Mouse (Mus musculus): Measurements from ENCODE around the gene Hlf.

The Hlf gene

GRCm38 (mm10) chr11:90390817-90391173 is at the start of gene Hlf:
TSS of gene Hlf (minus strand) at chr11:90390895.
- no peaks in the 10 kb centered on the region for H3K9me3 ChIP-seq (ENCODE audit: low read length)
- peaks cover 78% of the 10 kb centered on the region for H3K27me3 ChIP-seq (ENCODE audit: insufficient read depth, low read length)
- peak within 1 kb of the TSS; percentile 76 for H3K4me3 ChIP-seq (replicated peaks; ENCODE audit: low read length)
- TF ChIP-seq POU5F1 (IDR thresholded peaks at IDR 0.05; ENCODE audit: borderline replicate concordance, low read length) (no peak), CTCF (conservative IDR thresholded peaks at IDR 0.05; ENCODE audit: low read length) (no peak), NANOG (IDR thresholded peaks at IDR 0.05; ENCODE audit: borderline replicate concordance, low read length) (no peak)
- H3K36me3 ChIP-seq (ENCODE audit: insufficient read depth, low read length), result no peaks in the 10 kb centered on the region
- H3K4me1 ChIP-seq (replicated peaks; ENCODE audit: low read depth, low read length), result peaks cover 37% of the 10 kb centered on the region

DNA sequence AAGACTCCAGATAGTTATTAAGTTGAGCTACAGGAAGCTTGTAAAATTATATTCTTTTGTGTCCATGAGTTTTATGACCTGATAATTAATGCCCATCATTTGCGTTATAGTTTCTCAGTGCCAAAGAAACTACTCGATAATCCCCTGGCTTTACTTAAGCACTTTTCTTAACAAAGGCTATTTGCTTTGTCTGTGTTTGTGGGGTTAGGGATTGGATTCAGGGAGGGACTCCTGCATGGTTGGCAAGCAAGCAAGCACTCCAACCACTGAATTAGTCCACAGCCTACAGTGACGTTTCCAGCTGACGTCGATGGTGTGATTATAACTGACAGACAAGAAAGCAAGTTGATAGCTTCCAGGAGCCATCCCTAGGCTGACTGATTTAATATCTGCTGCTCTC is 48.1 kb upstream of the Hlf start:
- peaks cover 11% of the 10 kb centered on the region for H3K9me3 ChIP-seq (ENCODE audit: low read length)
- H3K4me3 ChIP-seq (replicated peaks; ENCODE audit: low read length), result no peak overlapping the region
- no peaks in the 10 kb centered on the region for H3K36me3 ChIP-seq (ENCODE audit: insufficient read depth, low read length)
- H3K27me3 ChIP-seq (ENCODE audit: insufficient read depth, low read length), result no peaks in the 10 kb centered on the region
- TF ChIP-seq POU5F1 (IDR thresholded peaks at IDR 0.05; ENCODE audit: borderline replicate concordance, low read length), result no peak
- no peak for TF ChIP-seq NANOG (IDR thresholded peaks at IDR 0.05; ENCODE audit: borderline replicate concordance, low read length)
- no peak for TF ChIP-seq CTCF (conservative IDR thresholded peaks at IDR 0.05; ENCODE audit: low read length)
- no peaks in the 10 kb centered on the region for H3K4me1 ChIP-seq (replicated peaks; ENCODE audit: low read depth, low read length)

- H3K9me3 ChIP-seq (ENCODE audit: low read length), result peaks cover 4% of the 10 kb centered on the region; the same call in 1 of the 2 replicates
- H3K36me3 ChIP-seq (ENCODE audit: insufficient read depth, low read length), result no peaks in the 10 kb centered on the region
- no peak for TF ChIP-seq POU5F1 (IDR thresholded peaks at IDR 0.05; ENCODE audit: borderline replicate concordance, low read length)
- no peak for TF ChIP-seq NANOG (IDR thresholded peaks at IDR 0.05; ENCODE audit: borderline replicate concordance, low read length)
- no peak for TF ChIP-seq CTCF (conservative IDR thresholded peaks at IDR 0.05; ENCODE audit: low read length)
- H3K27me3 ChIP-seq (ENCODE audit: insufficient read depth, low read length), result peaks cover 42% of the 10 kb centered on the region
- H3K4me1 ChIP-seq (replicated peaks; ENCODE audit: low read depth, low read length), result 0 out of 2 replicates have a peak, but pooled peaks cover 3% of the 10 kb centered on the region
- H3K4me3 ChIP-seq (replicated peaks; ENCODE audit: low read length), result no peak overlapping the region
Measured at GRCm38 (mm10) chr11:90425207-90425525, 34.5 kb upstream of the Hlf start.

- Histone ChIP-seq H3K4me3 (replicated peaks; ENCODE audit: low read length) (no peak overlapping the region), H3K27me3 (ENCODE audit: insufficient read depth, low read length) (peaks cover 48% of the 10 kb centered on the region), H3K9me3 (ENCODE audit: low read length) (peaks cover 4% of the 10 kb centered on the region; the same call in 1 of the 2 replicates), H3K4me1 (replicated peaks; ENCODE audit: low read depth, low read length) (peaks cover 8% of the 10 kb centered on the region), H3K36me3 (ENCODE audit: insufficient read depth, low read length) (no peaks in the 10 kb centered on the region)
- no peak for TF ChIP-seq POU5F1 (IDR thresholded peaks at IDR 0.05; ENCODE audit: borderline replicate concordance, low read length)
- TF ChIP-seq CTCF (conservative IDR thresholded peaks at IDR 0.05; ENCODE audit: low read length), result no peak
- no peak for TF ChIP-seq NANOG (IDR thresholded peaks at IDR 0.05; ENCODE audit: borderline replicate concordance, low read length)
Measured at GRCm38 (mm10) chr11:90424334-90425206, 33.9 kb upstream of the Hlf start.

DNA sequence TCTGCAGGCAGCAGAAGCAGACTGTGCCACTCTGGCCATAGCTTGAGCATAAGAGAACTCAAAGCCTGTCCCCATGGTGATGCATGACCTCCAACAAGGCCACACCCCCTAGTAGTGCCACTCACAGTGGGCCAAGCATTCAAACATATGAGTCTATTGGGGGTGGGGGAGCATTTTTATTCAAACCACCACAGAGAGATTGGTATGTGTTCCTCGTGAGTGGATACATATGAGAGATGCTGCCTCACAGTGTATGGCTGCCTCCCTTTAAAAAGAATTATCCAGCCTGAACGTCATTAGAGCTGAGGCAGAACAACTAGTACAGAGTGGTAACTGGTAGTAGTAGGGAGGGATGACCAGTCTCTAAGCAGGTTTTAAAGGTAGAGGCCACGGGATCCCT is 33.2 kb upstream of the Hlf start:
- Histone ChIP-seq H3K9me3 (ENCODE audit: low read length) (peaks cover 4% of the 10 kb centered on the region; the same call in 1 of the 2 replicates), H3K36me3 (ENCODE audit: insufficient read depth, low read length) (no peaks in the 10 kb centered on the region), H3K4me1 (replicated peaks; ENCODE audit: low read depth, low read length) (peaks cover 15% of the 10 kb centered on the region), H3K27me3 (ENCODE audit: insufficient read depth, low read length) (peaks cover 55% of the 10 kb centered on the region), H3K4me3 (replicated peaks; ENCODE audit: low read length) (no peak overlapping the region)
- TF ChIP-seq POU5F1 (IDR thresholded peaks at IDR 0.05; ENCODE audit: borderline replicate concordance, low read length) (no peak), CTCF (conservative IDR thresholded peaks at IDR 0.05; ENCODE audit: low read length) (no peak), NANOG (IDR thresholded peaks at IDR 0.05; ENCODE audit: borderline replicate concordance, low read length) (no peak)

GRCm38 (mm10) chr11:90419706-90420105 is 29.0 kb upstream of the Hlf start:
- Histone ChIP-seq H3K27me3 (ENCODE audit: insufficient read depth, low read length) (peaks cover 83% of the 10 kb centered on the region), H3K9me3 (ENCODE audit: low read length) (no peaks in the 10 kb centered on the region; the same call in 1 of the 2 replicates), H3K4me3 (replicated peaks; ENCODE audit: low read length) (no peak overlapping the region), H3K4me1 (replicated peaks; ENCODE audit: low read depth, low read length) (peaks cover 31% of the 10 kb centered on the region), H3K36me3 (ENCODE audit: insufficient read depth, low read length) (no peaks in the 10 kb centered on the region)
- TF ChIP-seq CTCF (conservative IDR thresholded peaks at IDR 0.05; ENCODE audit: low read length) (no peak), NANOG (IDR thresholded peaks at IDR 0.05; ENCODE audit: borderline replicate concordance, low read length) (no peak)

DNA sequence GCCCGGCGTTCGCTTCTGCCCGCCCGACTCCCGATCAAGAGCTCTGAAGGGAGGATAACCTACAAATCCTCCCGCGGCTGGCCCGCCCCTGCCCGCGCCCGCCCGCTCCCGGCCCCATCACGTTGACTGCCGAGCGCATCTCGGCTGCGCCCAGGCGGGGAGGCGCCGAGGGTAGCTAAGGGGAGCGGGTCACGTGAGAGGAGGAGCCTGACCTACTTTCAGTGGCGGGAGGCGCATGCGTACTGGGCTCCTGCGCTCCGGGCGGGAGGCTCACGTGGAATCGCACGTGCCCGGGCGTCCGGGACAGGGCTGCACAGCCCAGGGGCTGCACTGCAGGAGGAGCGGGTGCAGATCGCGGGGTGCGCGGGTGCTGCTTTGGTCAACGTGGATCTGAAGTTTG is 27.2 kb upstream of the Hlf start:
- Histone ChIP-seq H3K27me3 (ENCODE audit: insufficient read depth, low read length) (peaks cover 85% of the 10 kb centered on the region), H3K4me3 (replicated peaks; ENCODE audit: low read length) (peak overlapping the region; percentile 37; the same call in 1 of the 2 replicates), H3K4me1 (replicated peaks; ENCODE audit: low read depth, low read length) (peaks cover 31% of the 10 kb centered on the region), H3K36me3 (ENCODE audit: insufficient read depth, low read length) (no peaks in the 10 kb centered on the region), H3K9me3 (ENCODE audit: low read length) (no peaks in the 10 kb centered on the region; the same call in 1 of the 2 replicates)
- no peak for TF ChIP-seq NANOG (IDR thresholded peaks at IDR 0.05; ENCODE audit: borderline replicate concordance, low read length)
- no peak for TF ChIP-seq CTCF (conservative IDR thresholded peaks at IDR 0.05; ENCODE audit: low read length)
- TF ChIP-seq POU5F1 (IDR thresholded peaks at IDR 0.05; ENCODE audit: borderline replicate concordance, low read length), result no peak

- H3K27me3 ChIP-seq (ENCODE audit: insufficient read depth, low read length), result peaks cover 81% of the 10 kb centered on the region
- no peaks in the 10 kb centered on the region; the same call in 1 of the 2 replicates for H3K9me3 ChIP-seq (ENCODE audit: low read length)
- no peaks in the 10 kb centered on the region for H3K36me3 ChIP-seq (ENCODE audit: insufficient read depth, low read length)
- H3K4me1 ChIP-seq (replicated peaks; ENCODE audit: low read depth, low read length), result peaks cover 31% of the 10 kb centered on the region
- TF ChIP-seq NANOG (IDR thresholded peaks at IDR 0.05; ENCODE audit: borderline replicate concordance, low read length) (no peak), POU5F1 (IDR thresholded peaks at IDR 0.05; ENCODE audit: borderline replicate concordance, low read length) (no peak), CTCF (conservative IDR thresholded peaks at IDR 0.05; ENCODE audit: low read length) (no peak)
- H3K4me3 ChIP-seq (replicated peaks; ENCODE audit: low read length), result no peak overlapping the region
Measured at GRCm38 (mm10) chr11:90417011-90417410, 26.3 kb upstream of the Hlf start.

Data from E14TG2a.4 (cell line).